Mouse (Mus musculus) embryonic facial prominence, embryonic 14.5 days (tissue): Measurements from ENCODE around the gene Carns1. TPM values are rescaled to one million over a fixed set of nuclear protein-coding genes. Genes with fewer than 3 reads are reported as not detected.

Source experiments
- microRNA-seq: library from miRNA; unstranded; fragments of <30 nt; microRNA quantifications from one replicate; pipeline ENCODE4, GENCODE M21; 2016; ENCODE audit warnings: borderline number of aligned reads
- polyA plus RNA-seq: library from polyadenylated mRNA; unstranded; fragments of >200 nt; fragmentation: Nextera tagmentation; extraction: Ambion mirVana; gene quantifications from 2 replicates; pipeline ENCODE4 v1.2.1, GENCODE M21; 2014

The Carns1 gene
- polyA plus RNA-seq, 1 experiment from 2014 or later, result 4.3 TPM

Small RNA genes lying within 50 kb of the gene (microRNA-seq; reads per million reads assigned to microRNA genes)
- gene Gm26115, result not detected

Other genes starting within 250 kb of the Carns1 start
- 4.6 and 4.8 TPM in 2 replicates for gene Aldh3b1, start 245.7 kb downstream of the Carns1 start, polyA plus RNA-seq
- gene Unc93b1, start 240.3 kb downstream of the Carns1 start, polyA plus RNA-seq, result 21.3 and 24.5 TPM in 2 replicates
- 0.18 and 0.24 TPM in 2 replicates for gene Aldh3b3, start 216.8 kb downstream of the Carns1 start, polyA plus RNA-seq
- 9.2 and 11.8 TPM in 2 replicates for gene Aldh3b2, start 203.2 kb downstream of the Carns1 start, polyA plus RNA-seq
- gene Acy3, start 188.9 kb downstream of the Carns1 start, polyA plus RNA-seq, result 8.2 and 8.5 TPM in 2 replicates
- 0.10 TPM in 1 of 2 replicates, not detected in the other for gene Tbx10, start 182.7 kb downstream of the Carns1 start, polyA plus RNA-seq
- gene Nudt8, start 174.9 kb downstream of the Carns1 start, polyA plus RNA-seq, result 25.8 and 29.5 TPM in 2 replicates
- gene Gm49405, start 174.9 kb downstream of the Carns1 start, polyA plus RNA-seq, result 1.4 and 1.6 TPM in 2 replicates
- gene Doc2g, start 172.2 kb downstream of the Carns1 start, polyA plus RNA-seq, result 2.5 and 3.4 TPM in 2 replicates
- gene Ndufv1, start 162.7 kb downstream of the Carns1 start, polyA plus RNA-seq, result 188 and 199 TPM in 2 replicates
- gene Gstp1, start 137.5 kb downstream of the Carns1 start, polyA plus RNA-seq, result 483 and 496 TPM in 2 replicates
- 1.2 and 4.5 TPM in 2 replicates for gene Gstp2, start 129.5 kb downstream of the Carns1 start, polyA plus RNA-seq
- 0.35 TPM in 1 of 2 replicates, not detected in the other for gene Gstp3, start 115.9 kb downstream of the Carns1 start, polyA plus RNA-seq
- not detected in 2 replicates for gene Cabp2, start 93.9 kb downstream of the Carns1 start, polyA plus RNA-seq
- gene Cdk2ap2, start 78.3 kb downstream of the Carns1 start, polyA plus RNA-seq, result 66.1 and 68.6 TPM in 2 replicates
- 5.6 and 6.6 TPM in 2 replicates for gene Pitpnm1, start 75.5 kb downstream of the Carns1 start, polyA plus RNA-seq
- 81.9 and 88.6 TPM in 2 replicates for gene Aip, start 49.6 kb downstream of the Carns1 start, polyA plus RNA-seq
- gene Gpr152, start 35.7 kb downstream of the Carns1 start, polyA plus RNA-seq, result 0.08 TPM in 1 of 2 replicates, not detected in the other
- gene Cabp4, start 31.4 kb downstream of the Carns1 start, polyA plus RNA-seq, result 0.12 TPM in 1 of 2 replicates, not detected in the other
- 139 and 162 TPM in 2 replicates for gene Coro1b, start 26.9 kb downstream of the Carns1 start, polyA plus RNA-seq
- gene Ptprcap, start 21.9 kb downstream of the Carns1 start, polyA plus RNA-seq, result 5.1 and 6.7 TPM in 2 replicates
- 34.1 and 43.2 TPM in 2 replicates for gene Rps6kb2, start 12.1 kb downstream of the Carns1 start, polyA plus RNA-seq
- gene Tbc1d10c, start 15.8 kb upstream of the Carns1 start, polyA plus RNA-seq, result 3.6 and 3.8 TPM in 2 replicates
- gene Ppp1ca, start 16.6 kb upstream of the Carns1 start, polyA plus RNA-seq, result 744 and 800 TPM in 2 replicates
- gene Rad9a, start 26.2 kb upstream of the Carns1 start, polyA plus RNA-seq, result 28.9 and 32.4 TPM in 2 replicates
- 6.0 and 6.3 TPM in 2 replicates for gene Clcf1, start 38.8 kb upstream of the Carns1 start, polyA plus RNA-seq
- not detected in 2 replicates for gene AC109138.7, start 38.9 kb upstream of the Carns1 start, polyA plus RNA-seq
- gene Pold4, start 56.4 kb upstream of the Carns1 start, polyA plus RNA-seq, result 28.1 and 31.3 TPM in 2 replicates
- 16.3 and 16.6 TPM in 2 replicates for gene Ssh3, start 93.7 kb upstream of the Carns1 start, polyA plus RNA-seq
- 7.6 and 9.0 TPM in 2 replicates for gene Ankrd13d, start 107.7 kb upstream of the Carns1 start, polyA plus RNA-seq
- gene Grk2, start 130.7 kb upstream of the Carns1 start, polyA plus RNA-seq, result 17.0 and 18.9 TPM in 2 replicates
- gene Kdm2a, start 222.8 kb upstream of the Carns1 start, polyA plus RNA-seq, result 48.3 and 52.6 TPM in 2 replicates